Mouse (Mus musculus) G1E (cell line): ENCODE results near the gene Ybx3. TPM values are rescaled to one million over a fixed set of nuclear protein-coding genes. Genes with fewer than 3 reads are reported as not detected.
A peak's percentile ranks its signal among the peaks of the same experiment; 100 is the strongest.

Source experiments
- ATAC-seq: 2 replicates; pipeline ENCODE4 v1.8.0; 2016; ENCODE audit warnings: mild to moderate bottlenecking; ENCODE audit not compliant: insufficient number of reproducible peaks, poor library complexity, low FRiP score, severe bottlenecking; ENCODE audit errors: extremely low read depth
- DNase-seq: peaks from one replicate; pipeline ENCODE4 v3.0.0; 2012; ENCODE audit warnings: low spot score
- H3K27me3 ChIP-seq: 2 replicates; pipeline ENCODE4 v1.6.1; 2012; ENCODE audit warnings: mild to moderate bottlenecking, low read length, inconsistent platforms; ENCODE audit not compliant: insufficient read depth
- H3K36me3 ChIP-seq: replicated peaks from 2 replicates; pipeline ENCODE3; 2012; ENCODE audit warnings: mild to moderate bottlenecking, inconsistent platforms
- H3K4me1 ChIP-seq: 2 replicates; pipeline ENCODE4 v1.6.1; 2012; ENCODE audit warnings: low read depth, low read length, inconsistent platforms, mixed read lengths; ENCODE audit not compliant: insufficient read depth
- H3K4me3 ChIP-seq: 2 replicates; pipeline ENCODE4 v1.5.1; 2012; ENCODE audit warnings: low read depth, mild to moderate bottlenecking, inconsistent platforms, low read length, moderate library complexity, mixed read lengths
- H3K9me3 ChIP-seq: replicated peaks from 2 replicates; pipeline ENCODE4 v1.6.1; 2012; ENCODE audit warnings: inconsistent platforms
- CTCF ChIP-seq: IDR thresholded peaks from 2 replicates; pipeline ENCODE4 v1.5.1; 2012; ENCODE audit warnings: low read depth, low read length, inconsistent platforms, mixed read lengths
- GATA1 ChIP-seq: IDR thresholded peaks from 2 replicates; pipeline ENCODE4 v1.6.1; 2012; ENCODE audit warnings: borderline replicate concordance, low read length, inconsistent platforms, mixed read lengths
- GATA2 ChIP-seq: IDR thresholded peaks from 2 replicates; pipeline ENCODE4 v1.6.1; 2012; ENCODE audit warnings: low read depth, low read length, inconsistent platforms, borderline replicate concordance
- POLR2AphosphoS5 ChIP-seq: IDR thresholded peaks from 2 replicates; pipeline ENCODE4 v1.6.1; 2012; ENCODE audit warnings: low read depth, low read length, inconsistent platforms; ENCODE audit not compliant: insufficient replicate concordance
- TAL1 ChIP-seq: conservative IDR thresholded peaks from 2 replicates; pipeline ENCODE4 v1.6.1; 2012; ENCODE audit warnings: low read depth, low read length, inconsistent platforms, mixed read lengths
- polyA plus RNA-seq: library from polyadenylated mRNA; stranded (reverse); fragments of >175 nt; gene quantifications from 2 replicates; pipeline ENCODE4 v1.2.3, GENCODE M21; 2012
- total RNA-seq, 2 experiments: library from RNA; stranded (forward) in 1 of 2; stranded (reverse) in 1 of 2; fragments of 200-1000 nt in 1 of 2; fragments of >200 nt in 1 of 2; fragmentation: Nextera tagmentation in 1 of 2; gene quantifications; 2 replicates each; pipeline ENCODE4 v1.2.3; 2014 to 2017

Ybx3 gene
- total and polyA plus RNA-seq, 3 experiments: 391 to 1,477 (median 1,065) TPM

DNA sequence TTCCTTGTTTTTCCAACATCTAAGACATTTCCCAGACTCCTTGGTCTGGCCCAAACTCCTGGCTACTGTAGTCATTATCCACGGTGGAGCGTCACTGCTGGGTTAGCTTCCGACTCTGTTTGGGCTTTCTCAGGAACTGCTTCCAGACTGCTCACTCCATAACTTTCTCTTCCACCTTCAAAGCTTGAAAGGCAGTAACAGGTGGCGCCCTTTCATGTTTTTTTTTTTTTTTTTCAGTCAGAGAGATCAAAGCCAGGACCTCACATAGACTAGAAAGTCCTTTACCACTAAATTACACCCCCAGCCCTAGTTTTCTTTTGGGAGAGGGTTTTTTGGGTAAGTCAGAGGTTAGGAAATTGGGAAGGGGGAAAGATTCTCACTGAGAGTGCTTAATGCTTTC, 33.4 kb downstream of the Ybx3 start:
- H3K36me3 ChIP-seq: peaks cover 2% of the 10 kb centered on the region
- DNase-seq (no peak), ATAC-seq (no peak)
- peaks cover 6% of the 10 kb centered on the region for H3K4me1 ChIP-seq
- TF ChIP-seq POLR2AphosphoS5 (no peak), TAL1 (no peak), GATA1 (no peak), GATA2 (no peak)
- no peak overlapping the region for H3K4me3 ChIP-seq
- no peaks in the 10 kb centered on the region for H3K9me3 ChIP-seq
- peaks cover 9% of the 10 kb centered on the region for H3K27me3 ChIP-seq

DNA sequence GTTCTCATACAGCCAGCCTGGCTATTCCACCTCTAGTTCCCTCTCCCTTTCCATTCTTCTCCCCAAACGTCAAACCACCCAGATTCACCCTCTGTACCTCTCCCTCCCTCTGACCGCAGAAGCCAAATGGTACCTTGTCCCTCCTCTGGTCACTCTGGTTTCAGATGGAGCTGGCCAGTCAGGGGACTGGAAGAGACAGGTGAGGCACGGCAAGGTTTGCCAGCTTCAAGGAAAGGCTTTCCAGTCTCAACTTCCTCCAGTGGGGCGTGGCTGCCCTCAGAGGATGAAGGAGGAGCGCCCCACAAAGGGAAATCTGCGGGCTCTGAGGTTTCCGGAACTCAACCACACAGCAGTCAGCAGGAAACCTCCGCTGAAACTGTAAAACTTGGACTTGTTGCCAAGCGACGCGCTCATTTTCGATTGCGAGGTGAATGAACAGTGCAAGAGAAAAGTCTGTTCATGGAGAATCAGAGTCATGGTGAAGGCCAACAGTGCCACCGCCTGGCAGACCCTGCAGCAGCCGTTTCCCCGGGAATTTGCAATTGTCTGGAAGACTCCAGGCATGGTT, 34.8 kb downstream of the Ybx3 start, which contains the start of gene Styk1:
Gene Styk1 (minus strand): TSS at position 246 of the 568 bp plus-strand sequence.
- no peak for DNase-seq
- Histone ChIP-seq H3K27me3 (peaks cover 9% of the 10 kb centered on the region), H3K9me3 (no peaks in the 10 kb centered on the region), H3K4me1 (peaks cover 6% of the 10 kb centered on the region), H3K4me3 (no peak within 1 kb of the TSS; the same call in 1 of the 2 replicates), H3K36me3 (no peaks in the 10 kb centered on the region)
- peak; percentile 85 for ATAC-seq
- TF ChIP-seq GATA1 (no peak), GATA2 (no peak), POLR2AphosphoS5 (no peak), TAL1 (no peak), CTCF (no peak)

DNA sequence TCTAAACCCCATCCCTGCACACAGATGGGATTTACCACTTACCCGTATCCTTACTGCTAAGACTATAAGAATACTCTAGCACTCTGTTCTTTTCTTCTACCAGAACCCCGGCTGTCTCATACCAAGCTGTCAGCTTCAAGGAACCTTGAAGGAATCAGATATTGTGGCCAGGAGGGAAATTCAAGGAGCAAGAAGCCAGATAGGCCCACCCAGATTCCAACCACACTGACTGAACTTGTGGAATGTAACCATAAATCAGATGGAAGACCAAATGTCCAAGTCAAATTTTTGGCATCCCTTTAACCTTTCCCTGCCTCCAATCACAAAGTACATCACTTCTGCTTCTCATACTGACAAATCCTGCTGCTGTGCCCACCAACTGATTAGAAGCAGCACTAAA, 41.2 kb downstream of the Ybx3 start:
- H3K4me3 ChIP-seq: no peak overlapping the region
- H3K9me3 ChIP-seq: no peaks in the 10 kb centered on the region
- H3K4me1 ChIP-seq: no peaks in the 10 kb centered on the region
- 0 out of 2 replicates have a peak, but pooled peaks cover 2% of the 10 kb centered on the region for H3K27me3 ChIP-seq
- TF ChIP-seq GATA1 (no peak), POLR2AphosphoS5 (no peak), GATA2 (no peak), CTCF (no peak), TAL1 (no peak)
- ATAC-seq: no peak
- no peak for DNase-seq
- H3K36me3 ChIP-seq: no peaks in the 10 kb centered on the region

DNA sequence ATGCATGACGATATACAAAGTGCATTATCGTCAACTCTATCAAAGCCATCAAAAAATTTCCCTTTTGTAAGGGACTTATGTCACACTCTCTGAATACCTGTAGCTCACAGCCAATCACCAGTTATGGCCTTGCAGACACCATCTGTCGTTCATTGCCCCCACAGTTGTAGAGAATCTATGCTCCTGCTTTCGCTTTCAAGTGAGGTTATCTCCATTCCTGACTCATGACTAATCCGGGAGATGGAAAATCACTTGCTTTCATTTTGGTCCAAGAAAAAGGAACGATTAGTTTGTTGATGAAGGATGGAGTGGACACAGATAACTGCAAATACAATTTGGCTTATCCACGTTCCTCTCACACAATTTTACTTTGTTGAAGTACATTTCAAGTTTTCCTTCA, 43.9 kb downstream of the Ybx3 start:
- TF ChIP-seq GATA2 (no peak), GATA1 (no peak), POLR2AphosphoS5 (no peak), TAL1 (no peak), CTCF (no peak)
- Histone ChIP-seq H3K9me3 (no peaks in the 10 kb centered on the region), H3K4me3 (no peak overlapping the region), H3K36me3 (no peaks in the 10 kb centered on the region), H3K4me1 (no peaks in the 10 kb centered on the region), H3K27me3 (0 out of 2 replicates have a peak, but pooled peaks cover 2% of the 10 kb centered on the region)
- DNase-seq: no peak
- no peak for ATAC-seq

DNA sequence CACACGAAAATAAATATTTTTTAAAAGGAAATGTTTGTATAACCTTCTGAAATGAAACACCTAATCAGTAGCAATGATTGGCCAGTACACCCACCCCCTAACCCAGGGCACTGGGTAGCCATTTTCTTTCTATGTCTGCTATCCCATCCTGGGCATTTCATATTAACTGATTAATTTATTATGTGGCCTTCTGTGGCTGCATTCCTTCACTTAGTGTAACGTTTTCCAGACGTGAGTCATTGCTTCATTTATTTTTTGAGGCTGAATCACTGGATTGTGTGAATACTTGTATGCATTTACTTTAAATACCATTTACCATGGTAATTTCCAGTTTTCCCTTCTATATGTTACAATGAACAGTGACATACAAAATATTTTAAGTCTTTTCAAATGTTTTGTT, 48.2 kb downstream of the Ybx3 start:
- TF ChIP-seq POLR2AphosphoS5 (no peak), TAL1 (no peak), CTCF (no peak), GATA2 (no peak), GATA1 (no peak)
- no peaks in the 10 kb centered on the region for H3K9me3 ChIP-seq
- H3K36me3 ChIP-seq: no peaks in the 10 kb centered on the region
- DNase-seq: no peak
- no peak for ATAC-seq
- H3K4me1 ChIP-seq: no peaks in the 10 kb centered on the region
- no peak overlapping the region for H3K4me3 ChIP-seq
- H3K27me3 ChIP-seq: peaks cover 4% of the 10 kb centered on the region; the same call in 1 of the 2 replicates

DNA sequence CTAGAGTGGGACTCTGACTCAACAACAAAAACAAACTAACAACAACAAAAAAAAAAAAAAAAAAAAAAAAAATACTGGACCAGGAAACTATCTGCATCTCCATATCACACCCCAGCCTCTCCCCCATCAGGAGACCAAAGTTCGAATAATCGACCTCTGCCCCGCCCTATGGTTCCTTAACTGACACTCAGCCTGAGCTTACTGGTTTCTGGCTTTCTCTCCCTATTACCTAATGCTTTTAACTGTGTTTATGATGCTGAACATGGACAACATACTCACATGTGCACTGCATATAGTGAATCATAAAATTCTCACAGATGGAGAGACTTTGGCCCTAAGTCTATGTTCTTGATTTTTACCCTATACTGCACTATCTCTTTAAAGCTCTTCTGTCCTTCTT, 49.0 kb downstream of the Ybx3 start:
- H3K9me3 ChIP-seq: no peaks in the 10 kb centered on the region
- H3K4me1 ChIP-seq: no peaks in the 10 kb centered on the region
- H3K4me3 ChIP-seq: no peak overlapping the region
- DNase-seq (no peak), ATAC-seq (no peak)
- no peaks in the 10 kb centered on the region for H3K36me3 ChIP-seq
- peaks cover 4% of the 10 kb centered on the region; the same call in 1 of the 2 replicates for H3K27me3 ChIP-seq
- TF ChIP-seq GATA1 (no peak), TAL1 (no peak), POLR2AphosphoS5 (no peak), CTCF (no peak)

DNA sequence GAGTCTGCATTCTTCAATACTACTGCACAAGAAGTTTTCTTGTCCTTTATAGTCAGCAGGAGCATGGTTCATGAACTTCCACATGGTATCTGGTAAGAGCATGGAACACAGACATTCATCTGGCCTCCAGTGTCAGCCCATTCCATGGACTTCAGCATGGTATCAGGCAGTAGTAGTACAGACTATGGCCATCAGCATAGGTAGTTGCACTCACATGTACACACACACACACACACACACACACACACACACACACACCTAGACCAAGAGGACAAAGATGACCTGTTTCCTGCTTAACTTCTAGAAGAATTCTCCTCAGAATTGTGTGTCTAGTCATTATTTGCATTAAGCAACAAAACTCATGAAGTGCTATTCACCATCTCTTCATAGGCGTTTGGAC, 49.5 kb downstream of the Ybx3 start:
- no peaks in the 10 kb centered on the region for H3K36me3 ChIP-seq
- no peaks in the 10 kb centered on the region for H3K4me1 ChIP-seq
- ATAC-seq: no peak
- TF ChIP-seq TAL1 (no peak), POLR2AphosphoS5 (no peak), GATA1 (no peak), GATA2 (no peak), CTCF (no peak)
- H3K27me3 ChIP-seq: peaks cover 4% of the 10 kb centered on the region; the same call in 1 of the 2 replicates
- no peak overlapping the region for H3K4me3 ChIP-seq
- H3K9me3 ChIP-seq: no peaks in the 10 kb centered on the region
- DNase-seq: no peak
